Mouse (Mus musculus) heart, embryonic 10.5 days (tissue): ENCODE data around the gene Tfap2c. TPM values are rescaled to one million over a fixed set of nuclear protein-coding genes. Genes with fewer than 3 reads are reported as not detected.

Experiments used
- DNase-seq: peaks from one replicate; pipeline ENCODE4 v3.0.0-alpha.2; 2017; ENCODE audit warnings: low spot score
- H3K27ac ChIP-seq: fragments of 300-500 bp; sonication (generic); 2 replicates; pipeline ENCODE4 v1.5.1; 2016; ENCODE audit warnings: mild to moderate bottlenecking
- H3K27me3 ChIP-seq: fragments of 300-500 bp; sonication (generic); 2 replicates; pipeline ENCODE4 v1.6.1; 2016; ENCODE audit warnings: mild to moderate bottlenecking; ENCODE audit not compliant: poor library complexity, insufficient read depth, severe bottlenecking
- H3K36me3 ChIP-seq: fragments of 300-500 bp; sonication (generic); 2 replicates; pipeline ENCODE4 v1.6.1; 2016; ENCODE audit warnings: mild to moderate bottlenecking, moderate library complexity
- H3K4me1 ChIP-seq: fragments of 300-500 bp; sonication (generic); 2 replicates; pipeline ENCODE4 v1.6.1; 2016; ENCODE audit warnings: mild to moderate bottlenecking
- H3K4me3 ChIP-seq: fragments of 300-500 bp; sonication (generic); 2 replicates; pipeline ENCODE4 v1.5.1; 2016; ENCODE audit warnings: mild to moderate bottlenecking, moderate library complexity
- H3K9me3 ChIP-seq: fragments of 300-500 bp; sonication (generic); 2 replicates; pipeline ENCODE4 v1.6.1; 2016; ENCODE audit warnings: mild to moderate bottlenecking, moderate library complexity
- WGBS: fragments of 180-500 bp; shearing (Covaris S2); methylation state at CpG from one replicate; pipeline ENCODE4 v1.1.7; 2016; 5-methylcytosine and 5-hydroxymethylcytosine counted together
- polyA plus RNA-seq: library from polyadenylated mRNA; unstranded; fragments of >200 nt; fragmentation: Nextera tagmentation; extraction: Ambion mirVana; gene quantifications from 2 replicates; pipeline ENCODE4 v1.2.1, GENCODE M21; 2016

Gene Tfap2c
- polyA plus RNA-seq, 1 experiment from 2014 or later = 2.3 TPM

GRCm38 (mm10) chr2:172544601-172545127 lies 4.7 kb upstream of the Tfap2c start:
- H3K4me1 ChIP-seq = peaks cover 33% of the 10 kb centered on the region
- 12% methylated on average over 6 of the region's 6 CpGs for WGBS
- H3K9me3 ChIP-seq = no peaks in the 10 kb centered on the region
- peaks cover 66% of the 10 kb centered on the region for H3K27me3 ChIP-seq
- H3K36me3 ChIP-seq = no peaks in the 10 kb centered on the region
- no peak overlapping the region for H3K27ac ChIP-seq
- DNase-seq = no peak
- no peak overlapping the region for H3K4me3 ChIP-seq

- peak overlapping the region; percentile 29; the same call in 1 of the 2 replicates for H3K4me3 ChIP-seq
- peaks cover 77% of the 10 kb centered on the region for H3K27me3 ChIP-seq
- H3K9me3 ChIP-seq = no peaks in the 10 kb centered on the region
- H3K36me3 ChIP-seq = no peaks in the 10 kb centered on the region
- H3K27ac ChIP-seq = no peak overlapping the region
- DNase-seq = no peak
- H3K4me1 ChIP-seq = peaks cover 42% of the 10 kb centered on the region
- 3% methylated on average over 35 of the region's 35 CpGs for WGBS
These were observed 3.7 kb upstream of the Tfap2c start for GRCm38 (mm10) chr2:172545592-172546235.

- Histone ChIP-seq H3K36me3 (no peaks in the 10 kb centered on the region), H3K4me3 (no peak overlapping the region), H3K4me1 (peaks cover 50% of the 10 kb centered on the region), H3K27me3 (peaks cover 85% of the 10 kb centered on the region), H3K9me3 (no peaks in the 10 kb centered on the region), H3K27ac (no peak overlapping the region)
- WGBS = 11% methylated on average over 16 of the region's 16 CpGs
- DNase-seq = no peak
These were observed 2.8 kb upstream of the Tfap2c start for GRCm38 (mm10) chr2:172546551-172546950.

GRCm38 (mm10) chr2:172547116-172547515 lies 2.3 kb upstream of the Tfap2c start:
- peaks cover 54% of the 10 kb centered on the region for H3K4me1 ChIP-seq
- H3K4me3 ChIP-seq = peak overlapping the region; percentile 47
- peaks cover 91% of the 10 kb centered on the region for H3K27me3 ChIP-seq
- DNase-seq = no peak
- H3K27ac ChIP-seq = no peak overlapping the region
- under 1% methylated on average over 21 of the region's 21 CpGs for WGBS
- no peaks in the 10 kb centered on the region for H3K36me3 ChIP-seq
- no peaks in the 10 kb centered on the region for H3K9me3 ChIP-seq

GRCm38 (mm10) chr2:172547807-172548586 lies 1.4 kb upstream of the Tfap2c start:
- no peaks in the 10 kb centered on the region for H3K9me3 ChIP-seq
- H3K27me3 ChIP-seq = peaks cover 96% of the 10 kb centered on the region
- DNase-seq = no peak
- peaks cover 54% of the 10 kb centered on the region for H3K4me1 ChIP-seq
- WGBS = 3% methylated on average over 27 of the region's 27 CpGs
- no peak overlapping the region for H3K27ac ChIP-seq
- no peaks in the 10 kb centered on the region for H3K36me3 ChIP-seq
- H3K4me3 ChIP-seq = peak overlapping the region; percentile 66

- peaks cover 54% of the 10 kb centered on the region for H3K4me1 ChIP-seq
- H3K27me3 ChIP-seq = peaks cover 98% of the 10 kb centered on the region
- H3K36me3 ChIP-seq = no peaks in the 10 kb centered on the region
- H3K4me3 ChIP-seq = peak overlapping the region; percentile 66
- no peaks in the 10 kb centered on the region for H3K9me3 ChIP-seq
- no peak overlapping the region for H3K27ac ChIP-seq
- under 1% methylated on average over 27 of the region's 27 CpGs for WGBS
- DNase-seq = no peak
These were observed 629 bp upstream of the Tfap2c start for GRCm38 (mm10) chr2:172548672-172549255.

- under 1% methylated on average over 51 of the region's 62 CpGs for WGBS
- Histone ChIP-seq H3K9me3 (no peaks in the 10 kb centered on the region), H3K27ac (0 out of 2 replicates have a peak overlapping the region, but pooled peaks have one; percentile 13), H3K4me3 (peak overlapping the region; percentile 66), H3K36me3 (no peaks in the 10 kb centered on the region), H3K27me3 (peaks cover 98% of the 10 kb centered on the region), H3K4me1 (peaks cover 52% of the 10 kb centered on the region)
- peak; percentile 88 for DNase-seq
These were observed 1.1 kb downstream of the Tfap2c start for GRCm38 (mm10) chr2:172550364-172551080.

GRCm38 (mm10) chr2:172551081-172551720 lies 1.8 kb downstream of the Tfap2c start:
- WGBS = under 1% methylated on average over 57 of the region's 57 CpGs
- H3K4me3 ChIP-seq = peak overlapping the region; percentile 66
- H3K4me1 ChIP-seq = peaks cover 46% of the 10 kb centered on the region
- H3K27me3 ChIP-seq = peaks cover 98% of the 10 kb centered on the region
- no peaks in the 10 kb centered on the region for H3K36me3 ChIP-seq
- H3K27ac ChIP-seq = 0 out of 2 replicates have a peak overlapping the region, but pooled peaks have one; percentile 13
- H3K9me3 ChIP-seq = no peaks in the 10 kb centered on the region
- DNase-seq = no peak

GRCm38 (mm10) chr2:172551872-172552271 lies 2.5 kb downstream of the Tfap2c start:
- peaks cover 98% of the 10 kb centered on the region for H3K27me3 ChIP-seq
- H3K4me1 ChIP-seq = peaks cover 44% of the 10 kb centered on the region
- H3K4me3 ChIP-seq = peak overlapping the region; percentile 66
- 2% methylated on average over 14 of the region's 14 CpGs for WGBS
- no peak for DNase-seq
- no peak overlapping the region for H3K27ac ChIP-seq
- H3K9me3 ChIP-seq = no peaks in the 10 kb centered on the region
- H3K36me3 ChIP-seq = no peaks in the 10 kb centered on the region

GRCm38 (mm10) chr2:172552666-172553065 lies 3.3 kb downstream of the Tfap2c start:
- no peak overlapping the region for H3K4me3 ChIP-seq
- H3K27me3 ChIP-seq = peaks cover 96% of the 10 kb centered on the region
- no peak for DNase-seq
- peaks cover 36% of the 10 kb centered on the region for H3K4me1 ChIP-seq
- H3K9me3 ChIP-seq = no peaks in the 10 kb centered on the region
- 4% methylated on average over 6 of the region's 6 CpGs for WGBS
- no peak overlapping the region for H3K27ac ChIP-seq
- H3K36me3 ChIP-seq = no peaks in the 10 kb centered on the region

- 74% methylated on average over 9 of the region's 9 CpGs for WGBS
- no peak for DNase-seq
- Histone ChIP-seq H3K9me3 (no peaks in the 10 kb centered on the region), H3K27ac (no peak overlapping the region), H3K27me3 (peaks cover 84% of the 10 kb centered on the region), H3K36me3 (no peaks in the 10 kb centered on the region), H3K4me1 (peaks cover 29% of the 10 kb centered on the region), H3K4me3 (no peak overlapping the region)
These were observed 4.8 kb downstream of the Tfap2c start for GRCm38 (mm10) chr2:172554211-172554610.
